Mouse (Mus musculus): ENCODE measurements around the gene Adgrf5.

DNA sequence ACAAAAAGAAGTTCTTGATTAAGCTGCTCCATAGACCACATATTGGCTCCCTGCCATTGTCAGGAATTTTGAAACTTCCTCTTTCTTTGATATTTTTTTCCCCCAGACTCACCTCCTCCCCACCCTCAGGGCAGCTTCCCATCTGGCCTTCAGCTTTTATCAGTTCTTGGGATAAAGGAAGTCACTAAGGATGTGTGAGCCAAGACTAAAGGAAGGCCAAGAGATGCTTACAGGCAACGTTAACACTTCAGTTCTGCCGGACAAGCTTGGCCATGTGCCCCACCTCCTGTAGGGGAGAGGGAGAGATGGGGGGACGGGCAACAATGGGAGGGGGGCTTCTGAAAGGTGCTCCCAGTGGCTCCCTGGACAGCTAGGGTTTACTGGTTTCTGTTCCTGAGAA is 109.8 kb downstream of the Adgrf5 start:
- TF ChIP-seq FLI1 (IDR thresholded peaks at IDR 0.05; ENCODE audit: low read length), result no peak
- TF ChIP-seq GATA1 (IDR thresholded peaks at IDR 0.05; ENCODE audit: borderline replicate concordance, low read length), result no peak

Data from megakaryocyte, embryonic 14.5 days (primary cell).